Mouse (Mus musculus) liver, adult 2 months (tissue): ENCODE results near the gene Tnni2. TPM values are rescaled to one million over a fixed set of nuclear protein-coding genes. Genes with fewer than 3 reads are reported as not detected.
A peak's percentile ranks its signal among the peaks of the same experiment; 100 is the strongest.
"Not testable (repeated sequence)": the region's sequence is repeated elsewhere in the genome, so short reads cannot be mapped to it uniquely, and the experiment has no call there.

Experiments used
- DNase-seq: peaks from one replicate; pipeline ENCODE4 v3.0.0-alpha.2; 2011; ENCODE audit warnings: low read depth, low spot score; ENCODE audit errors: extremely low read depth
- H3K27ac ChIP-seq: fragments of 200-500 bp; replicated peaks from 2 replicates; pipeline ENCODE4 v1.5.1; 2012; ENCODE audit warnings: low read depth, mild to moderate bottlenecking, control low read depth, inconsistent platforms, low read length; ENCODE audit not compliant: insufficient read depth
- H3K27me3 ChIP-seq: fragments of 200-500 bp; 2 replicates; pipeline ENCODE4 v1.6.1; 2012; ENCODE audit warnings: mild to moderate bottlenecking, moderate library complexity, low read length, inconsistent platforms; ENCODE audit not compliant: control insufficient read depth, insufficient read depth
- H3K36me3 ChIP-seq: fragments of 200-500 bp; 2 replicates; pipeline ENCODE4 v1.6.1; 2012; ENCODE audit warnings: low read length, inconsistent platforms; ENCODE audit not compliant: control insufficient read depth, insufficient read depth
- H3K4me1 ChIP-seq: fragments of 200-500 bp; 2 replicates; pipeline ENCODE4 v1.6.1; 2011; ENCODE audit warnings: low read length; ENCODE audit not compliant: control insufficient read depth, insufficient read depth
- H3K4me3 ChIP-seq: fragments of 200-500 bp; 2 replicates; pipeline ENCODE4 v1.5.1; 2011; ENCODE audit warnings: low read depth, mild to moderate bottlenecking, control low read depth, low read length, moderate library complexity; ENCODE audit not compliant: insufficient read depth
- H3K79me2 ChIP-seq: fragments of 200-500 bp; 2 replicates; pipeline ENCODE4 v1.6.1; 2012; ENCODE audit warnings: inconsistent platforms, mild to moderate bottlenecking, low read length, moderate library complexity; ENCODE audit not compliant: control insufficient read depth, insufficient read depth
- H3K9ac ChIP-seq: fragments of 200-500 bp; 2 replicates; pipeline ENCODE4 v1.6.1; 2012; ENCODE audit warnings: low read depth, mild to moderate bottlenecking, control low read depth, inconsistent platforms, low read length
- CTCF ChIP-seq: fragments of 200-500 bp; IDR thresholded peaks from 2 replicates; pipeline ENCODE4 v1.5.1; 2011; ENCODE audit warnings: low read depth, low read length, control low read depth
- POLR2A ChIP-seq: fragments of 200-500 bp; IDR thresholded peaks from 2 replicates; pipeline ENCODE4 v1.6.1; 2011; ENCODE audit warnings: low read length, control low read depth; ENCODE audit not compliant: insufficient read depth; ENCODE audit errors: extremely low read depth
- WGBS: fragments of 180-500 bp; shearing (Covaris S2); methylation state at CpG from one replicate; pipeline ENCODE4 v1.1.7; 2018; 5-methylcytosine and 5-hydroxymethylcytosine counted together
- polyA plus RNA-seq: library from polyadenylated mRNA; depleted of rRNA; stranded (reverse); fragments of >200 nt; gene quantifications from 2 replicates; pipeline ENCODE4 v1.2.3, GENCODE M21; 2012
- total RNA-seq: library from RNA; depleted of rRNA; stranded (reverse); fragments of >200 nt; gene quantifications from 2 replicates; pipeline ENCODE4 v1.2.3, GENCODE M21; 2014

Tnni2 gene
- total and polyA plus RNA-seq, 2 experiments: 10.1 TPM; not detected in 1

- 68% methylated on average over 2 of the region's 2 CpGs for WGBS
- H3K27ac ChIP-seq: peak overlapping the region; percentile 76
- H3K79me2 ChIP-seq: no peaks in the 10 kb centered on the region
- H3K27me3 ChIP-seq: no peaks in the 10 kb centered on the region
- H3K36me3 ChIP-seq: no peaks in the 10 kb centered on the region
- H3K4me1 ChIP-seq: no peaks in the 10 kb centered on the region; the same call in 1 of the 2 replicates
- DNase-seq: peak; percentile 60
- H3K9ac ChIP-seq: no peak overlapping the region
- TF ChIP-seq CTCF (no peak), POLR2A (no peak)
- H3K4me3 ChIP-seq: no peak overlapping the region
These were observed 43.6 kb upstream of the Tnni2 start for GRCm38 (mm10) chr7:142398052-142398451.

DNA sequence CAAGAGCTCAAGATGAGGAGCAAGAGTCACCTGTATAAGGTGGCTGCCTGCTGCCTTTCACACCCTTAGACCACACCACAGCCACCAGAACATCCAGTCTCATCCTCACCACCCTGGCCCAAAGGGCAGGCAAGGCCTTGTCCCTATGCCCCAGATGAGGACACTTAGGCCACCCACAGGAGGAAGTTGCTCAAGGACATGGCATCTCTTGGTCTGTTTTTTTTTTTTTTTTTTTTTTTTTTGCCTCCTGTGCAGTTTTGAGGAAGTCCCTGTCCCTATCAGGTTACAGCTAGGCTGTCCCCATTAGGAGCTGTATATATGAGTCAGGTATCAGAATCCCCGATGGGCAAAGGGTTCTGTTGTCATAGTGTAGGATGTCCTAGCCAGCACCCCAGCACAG, 42.4 kb upstream of the Tnni2 start:
- Histone ChIP-seq H3K9ac (no peak overlapping the region), H3K27ac (peak overlapping the region; percentile 76), H3K79me2 (no peaks in the 10 kb centered on the region), H3K36me3 (no peaks in the 10 kb centered on the region), H3K4me3 (no peak overlapping the region), H3K4me1 (no peaks in the 10 kb centered on the region), H3K27me3 (no peaks in the 10 kb centered on the region)
- 67% methylated on average over 1 of the region's 1 CpGs for WGBS
- DNase-seq: no peak
- TF ChIP-seq CTCF: no peak
- no peak for TF ChIP-seq POLR2A

DNA sequence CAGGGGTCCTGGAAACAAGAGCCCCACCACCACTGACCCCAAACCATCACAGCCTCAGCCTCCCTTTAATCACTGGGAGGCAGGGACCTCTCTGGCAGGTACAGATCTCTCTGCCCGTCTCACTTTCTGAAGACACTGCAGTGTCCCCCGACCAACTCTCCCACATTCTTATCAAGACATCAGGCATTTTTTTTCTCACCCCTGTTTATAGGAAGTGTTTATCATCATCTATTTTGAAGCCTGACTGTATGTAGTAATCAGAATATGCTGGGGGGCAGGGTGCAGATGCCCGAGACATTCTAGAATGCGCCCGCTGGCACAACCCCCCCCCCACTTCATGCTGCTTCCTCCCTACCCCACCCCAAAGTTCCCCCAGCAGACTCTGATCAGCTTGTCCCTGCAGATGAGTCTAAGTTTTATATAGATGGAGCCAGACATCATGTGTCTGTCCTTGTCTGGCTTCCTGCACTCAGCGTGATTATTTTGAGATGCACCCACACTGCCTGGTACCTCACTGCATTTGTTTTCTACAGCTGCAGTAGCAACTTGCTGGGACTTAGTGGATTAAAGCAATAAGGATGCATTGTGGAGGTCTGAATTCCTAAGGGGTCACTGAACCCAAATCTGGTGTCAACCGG, 41.4 kb upstream of the Tnni2 start:
- Histone ChIP-seq H3K9ac (no peak overlapping the region), H3K4me1 (no peaks in the 10 kb centered on the region), H3K36me3 (no peaks in the 10 kb centered on the region), H3K79me2 (no peaks in the 10 kb centered on the region), H3K27ac (0 out of 2 replicates have a peak overlapping the region, but pooled peaks have one; percentile 5), H3K4me3 (no peak overlapping the region), H3K27me3 (no peaks in the 10 kb centered on the region)
- WGBS: 68% methylated on average over 7 of the region's 7 CpGs
- no peak for DNase-seq
- TF ChIP-seq POLR2A (no peak), CTCF (no peak)

DNA sequence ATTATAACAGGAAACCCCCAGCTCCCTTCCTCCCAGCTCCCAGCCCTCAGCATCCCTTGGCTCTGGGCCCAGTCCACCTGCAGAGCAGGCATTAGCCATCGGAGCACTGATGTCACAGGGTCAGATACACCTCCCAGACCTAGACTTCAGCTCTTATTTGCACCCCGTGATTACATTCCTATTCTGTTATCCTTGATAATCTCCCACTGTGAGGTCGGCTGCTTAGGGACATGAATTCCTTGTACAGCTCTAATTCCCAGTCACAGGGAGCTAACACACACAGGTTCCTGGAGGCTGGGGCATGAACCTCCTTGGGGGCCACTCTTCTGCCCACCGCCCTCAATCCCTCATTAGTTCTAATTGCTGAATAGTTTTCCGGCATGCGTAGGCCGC, 40.9 kb upstream of the Tnni2 start:
- 61% methylated on average over 7 of the region's 7 CpGs for WGBS
- Histone ChIP-seq H3K27ac (no peak overlapping the region), H3K36me3 (no peaks in the 10 kb centered on the region), H3K27me3 (no peaks in the 10 kb centered on the region), H3K9ac (no peak overlapping the region), H3K79me2 (no peaks in the 10 kb centered on the region), H3K4me3 (no peak overlapping the region), H3K4me1 (no peaks in the 10 kb centered on the region)
- no peak for DNase-seq
- TF ChIP-seq CTCF (no peak), POLR2A (no peak)

DNA sequence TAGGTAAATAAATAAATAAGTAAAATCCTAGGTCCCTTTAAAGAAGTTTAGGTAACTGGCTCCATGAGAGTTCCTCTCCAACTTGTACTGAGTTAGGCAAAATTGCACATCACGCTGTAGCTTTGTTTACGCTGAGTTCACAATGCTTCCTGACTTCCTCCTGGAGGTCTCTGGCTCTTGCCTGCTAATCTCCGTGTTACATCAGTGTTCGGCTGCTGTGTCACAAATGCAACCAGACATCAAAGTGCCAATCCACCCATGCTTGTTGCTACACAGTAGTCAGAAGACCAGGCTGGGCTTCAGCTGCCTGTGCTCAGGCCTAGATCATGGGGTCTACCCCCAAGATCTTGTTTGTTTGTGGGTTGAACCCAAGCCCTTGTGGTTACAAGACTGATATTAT, 38.0 kb upstream of the Tnni2 start:
- Histone ChIP-seq H3K79me2 (no peaks in the 10 kb centered on the region), H3K9ac (no peak overlapping the region), H3K4me1 (no peaks in the 10 kb centered on the region), H3K27me3 (no peaks in the 10 kb centered on the region), H3K36me3 (no peaks in the 10 kb centered on the region), H3K4me3 (no peak overlapping the region), H3K27ac (no peak overlapping the region)
- peak; percentile 37 for DNase-seq
- TF ChIP-seq POLR2A (no peak), CTCF (no peak)
- 57% methylated on average over 4 of the region's 4 CpGs for WGBS

- H3K27ac ChIP-seq, H3K9ac ChIP-seq, H3K27me3 ChIP-seq, H3K36me3 ChIP-seq, H3K4me1 ChIP-seq, H3K79me2 ChIP-seq, DNase-seq, H3K4me3 ChIP-seq: not testable (repeated sequence)
- WGBS: 94% methylated on average over 5 of the region's 5 CpGs
These were observed 36.5 kb upstream of the Tnni2 start for GRCm38 (mm10) chr7:142405134-142405533.
